Mouse (Mus musculus) C2C12 (cell line): ENCODE results near the gene Slco3a1.

Source experiments
- CEBPB ChIP-seq: IDR thresholded peaks from one replicate; pipeline ENCODE4 v1.6.1; 2011; ENCODE audit warnings: low read depth, mild to moderate bottlenecking, control low read depth, moderate library complexity
- CTCF ChIP-seq: IDR thresholded peaks from one replicate; pipeline ENCODE4 v1.5.1; 2011; ENCODE audit not compliant: control insufficient read depth, insufficient read depth, insufficient read length
- FOSL1 ChIP-seq: IDR thresholded peaks from one replicate; pipeline ENCODE4 v1.8.0; 2011; ENCODE audit warnings: mild to moderate bottlenecking, low read length; ENCODE audit not compliant: poor library complexity, insufficient read depth, severe bottlenecking
- MYOD1 ChIP-seq: IDR thresholded peaks from one replicate; pipeline ENCODE4 v1.6.1; 2011; ENCODE audit warnings: low read depth; ENCODE audit not compliant: control insufficient read depth, insufficient read length
- MYOG ChIP-seq: IDR thresholded peaks from one replicate; pipeline ENCODE4 v1.6.1; 2011; ENCODE audit not compliant: control insufficient read depth, insufficient read length; ENCODE audit errors: extremely low read depth

DNA sequence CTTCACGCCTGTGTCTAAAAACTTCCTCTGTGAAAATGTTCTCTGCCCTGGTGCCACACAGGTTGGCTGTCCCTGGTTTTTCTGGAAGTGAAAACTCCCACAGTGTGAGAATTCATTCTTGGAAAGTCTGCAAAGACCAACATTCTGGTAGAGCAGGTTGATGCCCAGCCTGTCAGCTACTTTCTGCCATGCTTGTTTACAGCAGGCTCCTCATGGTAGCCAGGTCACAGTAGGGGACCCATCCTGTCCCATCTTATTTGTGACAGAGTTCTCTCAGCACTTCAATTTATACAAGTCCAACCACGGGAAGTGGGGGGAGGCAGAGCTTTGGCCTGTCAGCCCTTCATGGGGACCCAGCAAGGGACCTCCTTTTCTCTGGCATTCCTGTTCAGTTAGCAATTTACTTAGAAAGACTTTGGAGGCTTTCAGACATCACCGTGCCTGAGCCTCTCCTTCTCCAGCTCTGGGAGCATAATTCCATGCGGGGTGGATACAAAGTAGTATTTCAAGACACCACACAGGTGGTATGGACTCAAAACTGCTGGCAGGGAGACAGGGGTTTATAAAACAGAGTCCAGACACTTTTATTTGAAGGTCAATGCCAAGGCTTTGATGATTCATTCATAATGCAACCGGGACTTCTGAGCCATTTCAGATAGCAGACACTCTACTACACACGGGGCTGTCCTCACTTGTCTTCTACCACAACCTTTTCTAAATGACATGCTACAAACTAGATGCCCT is 216.7 kb downstream of the Slco3a1 start:
- TF ChIP-seq CTCF = no peak
- TF ChIP-seq CEBPB = no peak
- TF ChIP-seq MYOD1 = no peak
- no peak for TF ChIP-seq MYOG
- TF ChIP-seq FOSL1 = no peak
